Mouse (Mus musculus): Measurements from ENCODE around the gene Map3k20. TPM values are rescaled to one million over a fixed set of nuclear protein-coding genes. Genes with fewer than 3 reads are reported as not detected.

The Map3k20 gene
- polyA plus RNA-seq, 1 experiment from 2014 or later: 7.3 TPM

- DNase-seq (ENCODE audit: low spot score): no peak
- 70% methylated on average over 18 of the region's 18 CpGs for WGBS
- H3K4me1 ChIP-seq: peaks cover 29% of the 10 kb centered on the region
- no peaks in the 10 kb centered on the region for H3K9me3 ChIP-seq
- no peaks in the 10 kb centered on the region for H3K36me3 ChIP-seq (replicated peaks)
- H3K27me3 ChIP-seq (replicated peaks; ENCODE audit: low read depth, poor library complexity, severe bottlenecking): no peaks in the 10 kb centered on the region
- H3K4me3 ChIP-seq: no peak overlapping the region
- H3K27ac ChIP-seq (replicated peaks): no peak overlapping the region
Measured at GRCm38 (mm10) chr2:72252510-72253505, 32.6 kb upstream of the Map3k20 start.

GRCm38 (mm10) chr2:72253882-72254281 is 31.6 kb upstream of the Map3k20 start:
- no peaks in the 10 kb centered on the region for H3K27me3 ChIP-seq (replicated peaks; ENCODE audit: low read depth, poor library complexity, severe bottlenecking)
- no peak for DNase-seq (ENCODE audit: low spot score)
- no peak overlapping the region for H3K27ac ChIP-seq (replicated peaks)
- WGBS: 75% methylated on average over 4 of the region's 4 CpGs
- H3K4me3 ChIP-seq: no peak overlapping the region
- no peaks in the 10 kb centered on the region for H3K36me3 ChIP-seq (replicated peaks)
- H3K4me1 ChIP-seq: peaks cover 29% of the 10 kb centered on the region
- no peaks in the 10 kb centered on the region for H3K9me3 ChIP-seq

- no peak overlapping the region for H3K27ac ChIP-seq (replicated peaks)
- no peaks in the 10 kb centered on the region for H3K36me3 ChIP-seq (replicated peaks)
- H3K27me3 ChIP-seq (replicated peaks; ENCODE audit: low read depth, poor library complexity, severe bottlenecking): no peaks in the 10 kb centered on the region
- peaks cover 24% of the 10 kb centered on the region for H3K4me1 ChIP-seq
- DNase-seq (ENCODE audit: low spot score): peak; percentile 59
- 41% methylated on average over 14 of the region's 14 CpGs for WGBS
- peak overlapping the region; percentile 16; the same call in 1 of the 2 replicates for H3K4me3 ChIP-seq
- no peaks in the 10 kb centered on the region for H3K9me3 ChIP-seq
Measured at GRCm38 (mm10) chr2:72254813-72255582, 30.4 kb upstream of the Map3k20 start.

- H3K36me3 ChIP-seq (replicated peaks): no peaks in the 10 kb centered on the region
- peaks cover 15% of the 10 kb centered on the region for H3K4me1 ChIP-seq
- no peaks in the 10 kb centered on the region for H3K27me3 ChIP-seq (replicated peaks; ENCODE audit: low read depth, poor library complexity, severe bottlenecking)
- H3K9me3 ChIP-seq: no peaks in the 10 kb centered on the region
- H3K27ac ChIP-seq (replicated peaks): no peak overlapping the region
- DNase-seq (ENCODE audit: low spot score): no peak
- 86% methylated on average over 1 of the region's 1 CpGs for WGBS
- no peak overlapping the region for H3K4me3 ChIP-seq
Measured at GRCm38 (mm10) chr2:72260704-72261103, 24.7 kb upstream of the Map3k20 start.

GRCm38 (mm10) chr2:72262814-72263480 is 22.5 kb upstream of the Map3k20 start:
- DNase-seq (ENCODE audit: low spot score): no peak
- Histone ChIP-seq H3K4me3 (no peak overlapping the region), H3K9me3 (no peaks in the 10 kb centered on the region), H3K36me3 (replicated peaks) (no peaks in the 10 kb centered on the region), H3K27ac (replicated peaks) (no peak overlapping the region), H3K27me3 (replicated peaks; ENCODE audit: low read depth, poor library complexity, severe bottlenecking) (no peaks in the 10 kb centered on the region), H3K4me1 (0 out of 2 replicates have a peak, but pooled peaks cover 6% of the 10 kb centered on the region)
- 90% methylated on average over 6 of the region's 6 CpGs for WGBS

GRCm38 (mm10) chr2:72267390-72267789 is 18.0 kb upstream of the Map3k20 start:
- H3K4me3 ChIP-seq: no peak overlapping the region
- H3K27ac ChIP-seq (replicated peaks): no peak overlapping the region
- WGBS: 90% methylated on average over 6 of the region's 6 CpGs
- no peaks in the 10 kb centered on the region for H3K9me3 ChIP-seq
- no peak for DNase-seq (ENCODE audit: low spot score)
- H3K27me3 ChIP-seq (replicated peaks; ENCODE audit: low read depth, poor library complexity, severe bottlenecking): no peaks in the 10 kb centered on the region
- H3K36me3 ChIP-seq (replicated peaks): no peaks in the 10 kb centered on the region
- H3K4me1 ChIP-seq: no peaks in the 10 kb centered on the region

- DNase-seq (ENCODE audit: low spot score): no peak
- no peaks in the 10 kb centered on the region for H3K9me3 ChIP-seq
- WGBS: 77% methylated on average over 4 of the region's 4 CpGs
- H3K36me3 ChIP-seq (replicated peaks): no peaks in the 10 kb centered on the region
- no peaks in the 10 kb centered on the region for H3K4me1 ChIP-seq
- no peak overlapping the region for H3K4me3 ChIP-seq
- H3K27ac ChIP-seq (replicated peaks): no peak overlapping the region
- no peaks in the 10 kb centered on the region for H3K27me3 ChIP-seq (replicated peaks; ENCODE audit: low read depth, poor library complexity, severe bottlenecking)
Measured at GRCm38 (mm10) chr2:72269651-72270341, 15.6 kb upstream of the Map3k20 start.

GRCm38 (mm10) chr2:72278247-72278873 is 7.1 kb upstream of the Map3k20 start:
- H3K4me3 ChIP-seq: no peak overlapping the region
- 83% methylated on average over 4 of the region's 4 CpGs for whole genome bisulfite sequencing
- H3K36me3 ChIP-seq (replicated peaks): no peaks in the 10 kb centered on the region
- 0 out of 2 replicates have a peak, but pooled peaks cover 2% of the 10 kb centered on the region for H3K4me1 ChIP-seq
- DNase-seq (ENCODE audit: low spot score): no peak
- H3K27ac ChIP-seq (replicated peaks): no peak overlapping the region
- no peaks in the 10 kb centered on the region for H3K9me3 ChIP-seq
- no peaks in the 10 kb centered on the region for H3K27me3 ChIP-seq (replicated peaks; ENCODE audit: low read depth, poor library complexity, severe bottlenecking)

- DNase-seq (ENCODE audit: low spot score): no peak
- 93% methylated on average over 5 of the region's 5 CpGs for WGBS
- Histone ChIP-seq H3K4me3 (no peak overlapping the region), H3K27me3 (replicated peaks; ENCODE audit: low read depth, poor library complexity, severe bottlenecking) (peaks cover 17% of the 10 kb centered on the region), H3K9me3 (no peaks in the 10 kb centered on the region), H3K4me1 (peaks cover 6% of the 10 kb centered on the region), H3K36me3 (replicated peaks) (no peaks in the 10 kb centered on the region), H3K27ac (replicated peaks) (no peak overlapping the region)
Measured at GRCm38 (mm10) chr2:72280524-72280923, 4.9 kb upstream of the Map3k20 start.

GRCm38 (mm10) chr2:72281971-72282370 is 3.5 kb upstream of the Map3k20 start:
- no peaks in the 10 kb centered on the region for H3K36me3 ChIP-seq (replicated peaks)
- no peak overlapping the region for H3K27ac ChIP-seq (replicated peaks)
- WGBS: 92% methylated on average over 14 of the region's 14 CpGs
- no peak overlapping the region for H3K4me3 ChIP-seq
- peaks cover 18% of the 10 kb centered on the region for H3K27me3 ChIP-seq (replicated peaks; ENCODE audit: low read depth, poor library complexity, severe bottlenecking)
- DNase-seq (ENCODE audit: low spot score): no peak
- H3K4me1 ChIP-seq: peaks cover 11% of the 10 kb centered on the region
- H3K9me3 ChIP-seq: no peaks in the 10 kb centered on the region

- H3K4me1 ChIP-seq: peaks cover 14% of the 10 kb centered on the region
- H3K4me3 ChIP-seq: no peak overlapping the region
- H3K36me3 ChIP-seq (replicated peaks): no peaks in the 10 kb centered on the region
- H3K27me3 ChIP-seq (replicated peaks; ENCODE audit: low read depth, poor library complexity, severe bottlenecking): peaks cover 24% of the 10 kb centered on the region
- H3K9me3 ChIP-seq: no peaks in the 10 kb centered on the region
- WGBS: 83% methylated on average over 4 of the region's 4 CpGs
- no peak overlapping the region for H3K27ac ChIP-seq (replicated peaks)
- DNase-seq (ENCODE audit: low spot score): no peak
Measured at GRCm38 (mm10) chr2:72282733-72283132, 2.7 kb upstream of the Map3k20 start.

Measured in embryonic facial prominence, embryonic 10.5 days (tissue).